Mouse (Mus musculus) CH12.LX (cell line): ENCODE results near the gene Col6a1. TPM values are rescaled to one million over a fixed set of nuclear protein-coding genes. Genes with fewer than 3 reads are reported as not detected.

Source experiments
- DNase-seq: peaks from one replicate; pipeline ENCODE4 v3.0.0-alpha.2; 2013; ENCODE audit errors: extremely low read depth
- H3K27ac ChIP-seq: 2 replicates; pipeline ENCODE4 v1.5.1; 2012; ENCODE audit warnings: low read depth, mild to moderate bottlenecking, control low read depth, moderate library complexity; ENCODE audit not compliant: insufficient read depth
- H3K27me3 ChIP-seq: replicated peaks from 2 replicates; pipeline ENCODE3; 2012; ENCODE audit warnings: inconsistent platforms
- H3K36me3 ChIP-seq, 2 experiments: replicated peaks in 1 of 2; 2 replicates each; pipeline versions ENCODE3 to v1.6.1; 2012; ENCODE audit warnings: inconsistent platforms in 1 of 2, low read length in 1 of 2, mild to moderate bottlenecking in 1 of 2, mixed read lengths in 1 of 2, moderate library complexity in 1 of 2; ENCODE audit not compliant: control insufficient read depth in 1 of 2, insufficient read depth in 1 of 2
- H3K4me1 ChIP-seq, 2 experiments: 2 replicates each; pipeline ENCODE4 v1.6.1; 2012; ENCODE audit warnings: inconsistent platforms in 1 of 2, moderate library complexity in 1 of 2; ENCODE audit not compliant: insufficient read depth in 2 of 2, control insufficient read depth in 1 of 2
- H3K4me2 ChIP-seq: 2 replicates; pipeline ENCODE4 v1.6.1; 2012; ENCODE audit warnings: low read depth, mild to moderate bottlenecking, control low read depth; ENCODE audit not compliant: poor library complexity, insufficient read depth, severe bottlenecking
- H3K4me3 ChIP-seq, 3 experiments: fragments of 150-350 bp in 1 of 3; sonication (generic) in 1 of 3; replicated peaks in 1 of 3; 2 replicates each; pipeline versions ENCODE3 to v1.5.1; 2011 to 2012; ENCODE audit warnings: low read depth in 2 of 3, low read length in 2 of 3, mild to moderate bottlenecking in 2 of 3, moderate library complexity in 2 of 3, control low read depth in 1 of 3, improper control_type of control experiment in 1 of 3, inconsistent platforms in 1 of 3, mixed read lengths in 1 of 3; ENCODE audit not compliant: poor library complexity in 1 of 3
- H3K79me2 ChIP-seq: replicated peaks from 2 replicates; pipeline ENCODE4 v1.6.1; 2012; ENCODE audit warnings: mild to moderate bottlenecking, moderate library complexity; ENCODE audit not compliant: control insufficient read depth, poor library complexity, insufficient read depth, severe bottlenecking; ENCODE audit errors: extremely low read depth
- H3K9ac ChIP-seq: 2 replicates; pipeline ENCODE4 v1.6.1; 2012; ENCODE audit warnings: low read depth, mild to moderate bottlenecking, control low read depth, moderate library complexity; ENCODE audit not compliant: insufficient read depth
- H3K9me3 ChIP-seq: replicated peaks from 2 replicates; pipeline ENCODE3; 2012; ENCODE audit warnings: low read length, inconsistent platforms, mixed read lengths
- BHLHE40 ChIP-seq: IDR thresholded peaks from 2 replicates; pipeline ENCODE4 v1.6.1; 2011; ENCODE audit warnings: mild to moderate bottlenecking, low read depth, low read length, improper control_type of control experiment
- CHD2 ChIP-seq: IDR thresholded peaks from 2 replicates; pipeline ENCODE4 v1.6.1; 2011; ENCODE audit warnings: low read length, improper control_type of control experiment
- CTCF ChIP-seq, 2 experiments: IDR thresholded peaks in 1 of 2; conservative IDR thresholded peaks in 1 of 2; 2 replicates each; pipeline ENCODE4 v1.5.1; 2011 to 2012; ENCODE audit warnings: low read depth in 2 of 2, low read length in 2 of 2, improper control_type of control experiment in 1 of 2, inconsistent platforms in 1 of 2, mild to moderate bottlenecking in 1 of 2, moderate library complexity in 1 of 2
- HCFC1 ChIP-seq: IDR thresholded peaks from 2 replicates; pipeline ENCODE4 v1.6.1; 2012; ENCODE audit warnings: low read depth, mild to moderate bottlenecking, inconsistent platforms, low read length, improper control_type of control experiment
- IRF4 ChIP-seq: IDR thresholded peaks from 2 replicates; pipeline ENCODE4 v1.6.1; 2014; ENCODE audit warnings: low read depth, mild to moderate bottlenecking, inconsistent platforms, low read length, improper control_type of control experiment
- JUN ChIP-seq: IDR thresholded peaks from 2 replicates; pipeline ENCODE4 v1.6.1; 2011; ENCODE audit warnings: low read depth, mild to moderate bottlenecking, low read length, improper control_type of control experiment, moderate library complexity; ENCODE audit not compliant: insufficient read depth
- JUND ChIP-seq: conservative IDR thresholded peaks from 2 replicates; pipeline ENCODE4 v1.6.1; 2011; ENCODE audit warnings: low read depth, low read length, improper control_type of control experiment
- KAT2A ChIP-seq: IDR thresholded peaks from 2 replicates; pipeline ENCODE4 v1.6.1; 2012; ENCODE audit warnings: low read length, improper control_type of control experiment, inconsistent platforms; ENCODE audit not compliant: insufficient replicate concordance
- MAFK ChIP-seq: IDR thresholded peaks from 2 replicates; pipeline ENCODE4 v1.6.1; 2011; ENCODE audit warnings: low read length, improper control_type of control experiment; ENCODE audit not compliant: insufficient replicate concordance
- MAX ChIP-seq: IDR thresholded peaks from 2 replicates; pipeline ENCODE4 v1.6.1; 2011; ENCODE audit warnings: low read length, improper control_type of control experiment
- MXI1 ChIP-seq: IDR thresholded peaks from 2 replicates; pipeline ENCODE4 v1.6.1; 2011; ENCODE audit warnings: mild to moderate bottlenecking, low read depth, low read length, improper control_type of control experiment
- MYC ChIP-seq: IDR thresholded peaks from 2 replicates; pipeline ENCODE4 v1.6.1; 2011; ENCODE audit warnings: low read depth, mild to moderate bottlenecking, improper control_type of control experiment, low read length
- POLR2AphosphoS2 ChIP-seq: IDR thresholded peaks from 2 replicates; pipeline ENCODE4 v1.6.1; 2011; ENCODE audit warnings: low read depth, low read length, improper control_type of control experiment
- RAD21 ChIP-seq: IDR thresholded peaks from 2 replicates; pipeline ENCODE4 v1.6.1; 2011; ENCODE audit warnings: low read depth, mild to moderate bottlenecking, low read length, improper control_type of control experiment, moderate library complexity
- TBP ChIP-seq: conservative IDR thresholded peaks from 2 replicates; pipeline ENCODE4 v1.6.1; 2011; ENCODE audit warnings: low read depth, low read length, improper control_type of control experiment
- USF1 ChIP-seq: IDR thresholded peaks from 2 replicates; pipeline ENCODE4 v1.6.1; 2014; ENCODE audit warnings: low read depth, mild to moderate bottlenecking, inconsistent platforms, low read length, improper control_type of control experiment
- ZKSCAN1 ChIP-seq: IDR thresholded peaks from 2 replicates; pipeline ENCODE4 v1.6.1; 2012; ENCODE audit warnings: low read depth, inconsistent platforms, low read length, improper control_type of control experiment, borderline replicate concordance
- ZMIZ1 ChIP-seq: IDR thresholded peaks from 2 replicates; pipeline ENCODE4 v1.6.1; 2012; ENCODE audit warnings: low read depth, mild to moderate bottlenecking, inconsistent platforms, low read length, improper control_type of control experiment
- ZNF384 ChIP-seq: IDR thresholded peaks from 2 replicates; pipeline ENCODE4 v1.6.1; 2012; ENCODE audit warnings: low read depth, low read length, improper control_type of control experiment, inconsistent platforms
- dilution Hi-C: fragments of 300-500 bp; cut with MboI; formaldehyde crosslinking; loops from 2 replicates; pipeline ENCODE4 v1.14.3; 2020; ENCODE audit warnings: low sequenced_read_pairs; ENCODE audit not compliant: extremely low pct_unique_long_range_greater_than_20kb, extremely low pct_ligation_motif_present
- in situ Hi-C: fragments of 300-500 bp; cut with MboI; formaldehyde crosslinking; loops from 3 replicates; pipeline ENCODE4 v1.14.3; 2019; ENCODE audit warnings: low sequenced_read_pairs, low pct_ligation_motif_present, low pct_unique_long_range_greater_than_20kb, mixed read lengths
- polyA plus RNA-seq: library from polyadenylated mRNA; unstranded; fragments of >175 nt; gene quantifications from 2 replicates; pipeline ENCODE4 v1.2.1, GENCODE M21; 2012; ENCODE audit warnings: low read depth; ENCODE audit not compliant: insufficient read length
- total RNA-seq, 2 experiments: library from RNA; depleted of rRNA; stranded (reverse); fragments of 300-350 nt in 1 of 2; fragments of >200 nt in 1 of 2; gene quantifications; 2 replicates each; pipeline ENCODE4 v1.2.3; 2012 to 2014

Col6a1 gene
- total and polyA plus RNA-seq, 3 experiments, result 0.21 TPM; not detected in 2

DNA sequence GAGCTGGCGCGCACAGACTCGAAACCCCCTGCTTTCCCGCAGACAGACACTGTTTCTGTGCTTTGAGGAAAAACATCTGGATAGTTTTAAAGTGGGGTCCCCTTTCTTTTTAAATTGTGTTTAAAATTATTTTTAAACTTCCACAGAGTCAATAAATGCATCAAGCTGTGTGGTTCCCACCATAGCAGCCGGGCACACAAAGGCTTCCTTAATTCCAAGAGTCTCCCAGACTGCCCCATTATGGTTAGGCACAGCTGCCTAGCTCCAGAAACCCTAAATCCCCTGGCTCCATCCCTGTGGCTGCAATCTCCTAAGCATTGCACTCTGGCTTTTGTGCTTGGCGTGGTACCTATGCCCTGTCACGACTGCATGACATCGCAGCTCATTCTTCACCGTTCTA, 54.0 kb downstream of the Col6a1 start:
- in situ Hi-C loops (no loop called here), dilution Hi-C loops (no loop called here)
- no peak for TF ChIP-seq IRF4
- TF ChIP-seq MXI1, result no peak
- TF ChIP-seq TBP, result no peak
- no peak for TF ChIP-seq CTCF (conservative IDR thresholded peaks at IDR 0.05 in 1 of 2, IDR thresholded peaks at IDR 0.05 in 1 of 2; ENCODE audit: low read depth in 2 of 2, low read length in 2 of 2)
- no peak overlapping the region for H3K4me2 ChIP-seq
- no peak overlapping the region for H3K9ac ChIP-seq
- no peaks in the 10 kb centered on the region for H3K36me3 ChIP-seq
- H3K9me3 ChIP-seq, result no peaks in the 10 kb centered on the region
- H3K27ac ChIP-seq, result no peak overlapping the region
- no peak overlapping the region for H3K4me3 ChIP-seq
- no peaks in the 10 kb centered on the region for H3K79me2 ChIP-seq
- H3K4me1 ChIP-seq, result no peaks in the 10 kb centered on the region
- peaks cover 78% of the 10 kb centered on the region for H3K27me3 ChIP-seq
- no peak for DNase-seq

DNA sequence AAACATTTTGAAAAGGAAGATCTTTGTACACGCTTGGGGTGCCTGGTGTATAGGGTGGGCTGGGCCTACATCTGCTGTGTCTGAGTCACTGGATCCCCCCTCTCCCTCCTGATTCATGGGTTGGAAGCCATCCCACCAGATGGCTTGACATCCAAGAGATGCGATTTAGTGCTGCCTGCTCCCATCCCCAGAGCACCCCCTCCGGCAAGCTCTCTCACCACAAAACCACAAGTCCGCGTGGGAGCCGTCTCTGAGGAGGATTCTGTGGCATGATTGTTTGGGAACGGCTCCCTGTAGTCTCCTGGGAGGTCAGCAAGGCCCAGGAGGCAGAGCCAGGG, 57.1 kb downstream of the Col6a1 start:
- dilution Hi-C loops, result no loop called here
- H3K9me3 ChIP-seq, result peaks cover 7% of the 10 kb centered on the region
- TF ChIP-seq MAX, result no peak
- no peak for TF ChIP-seq BHLHE40
- no peak for TF ChIP-seq ZNF384
- no peak for TF ChIP-seq KAT2A
- no peak for TF ChIP-seq MAFK
- TF ChIP-seq POLR2AphosphoS2, result no peak
- no peak for TF ChIP-seq HCFC1
- TF ChIP-seq JUN, result no peak
- TF ChIP-seq ZKSCAN1, result no peak
- TF ChIP-seq JUND, result no peak
- no peak for TF ChIP-seq RAD21
- no peak for TF ChIP-seq ZMIZ1
- TF ChIP-seq IRF4, result no peak
- no peak for TF ChIP-seq USF1
- no peak for TF ChIP-seq MYC
- TF ChIP-seq CHD2, result no peak
- TF ChIP-seq, all 38 proteins: peak for 0
- in situ Hi-C loops, result no loop called here
- no peak for DNase-seq
- Histone ChIP-seq H3K4me2 (no peak overlapping the region), H3K27me3 (peaks cover 81% of the 10 kb centered on the region), H3K79me2 (no peaks in the 10 kb centered on the region), H3K4me3 (no peak overlapping the region), H3K4me1 (no peaks in the 10 kb centered on the region), H3K27ac (no peak overlapping the region), H3K36me3 (no peaks in the 10 kb centered on the region), H3K9ac (no peak overlapping the region)
